27 mouse cellular contexts compared by ENCODE assay signal in genomic region chr15:97161530-97161929, GRCm38 (mm10).
"Had no signal": no experiment of that assay in that cellular context is flagged by ENCODE, and none has a peak within 500 bp of the region (broad histone marks: within the 10 kb centered on the region; RNA-seq: fewer than 3 reads in every experiment).

No protein-coding gene starts in this region.

- ATAC-seq: hindbrain, embryonic 16.5 days; inflammation-experienced regulatory T-cells, adult 6 months; intestine, embryonic 15.5 days; intestine, postnatal 0 days had no signal

- H3K4me1 ChIP-seq: heart, embryonic 13.5 days; hindbrain, embryonic 12.5 days; intestine, embryonic 15.5 days; limb, embryonic 13.5 days had no signal

- H3K9ac ChIP-seq: heart, embryonic 13.5 days; heart, embryonic 15.5 days; hindbrain, embryonic 12.5 days; hindbrain, embryonic 14.5 days; intestine, embryonic 15.5 days; kidney, embryonic 15.5 days; limb, embryonic 13.5 days; limb, embryonic 15.5 days; liver, embryonic 14.5 days had no signal

- DNase-seq: gastrocnemius, postnatal 25 days; heart, adult 11 months; heart, adult 2 months; heart, postnatal 14 days; heart, postnatal 36 days; kidney, adult 18-20 months; kidney, adult 8-10 months; kidney, postnatal 14 days; kidney, postnatal 36 days; layer of hippocampus, adult 9-11 months; layer of hippocampus, postnatal 36 days; left cerebral cortex, postnatal 4 days had no signal

- H3K27me3 ChIP-seq: heart, embryonic 13.5 days; heart, embryonic 15.5 days; hindbrain, embryonic 12.5 days; intestine, embryonic 15.5 days; kidney, embryonic 15.5 days; limb, embryonic 13.5 days; limb, embryonic 15.5 days had no signal

- H3K36me3 ChIP-seq: heart, embryonic 13.5 days; heart, embryonic 15.5 days; hindbrain, embryonic 12.5 days; intestine, embryonic 15.5 days; kidney, embryonic 15.5 days; limb, embryonic 13.5 days; limb, embryonic 15.5 days had no signal

- H3K27ac ChIP-seq: heart, adult 2 months; heart, embryonic 13.5 days; heart, embryonic 15.5 days; hindbrain, embryonic 12.5 days; hindbrain, embryonic 14.5 days; intestine, embryonic 15.5 days; kidney, embryonic 15.5 days; kidney, postnatal 0 days; limb, embryonic 13.5 days; limb, embryonic 15.5 days; liver, embryonic 14.5 days had no signal

- H3K9me3 ChIP-seq: heart, embryonic 13.5 days; heart, embryonic 15.5 days; hindbrain, embryonic 12.5 days; intestine, embryonic 15.5 days; kidney, embryonic 15.5 days; limb, embryonic 13.5 days; limb, embryonic 15.5 days had no signal

- H3K4me2 ChIP-seq: heart, embryonic 11.5 days; heart, embryonic 13.5 days; heart, embryonic 15.5 days; hindbrain, embryonic 12.5 days; hindbrain, embryonic 14.5 days; intestine, embryonic 15.5 days; kidney, embryonic 15.5 days; limb, embryonic 13.5 days; limb, embryonic 15.5 days; liver, embryonic 11.5 days had no signal

- H3K4me3 ChIP-seq: heart, adult 2 months; heart, embryonic 13.5 days; heart, embryonic 15.5 days; hindbrain, embryonic 12.5 days; intestine, embryonic 15.5 days; kidney, embryonic 15.5 days; limb, embryonic 13.5 days; limb, embryonic 15.5 days had no signal
